Mouse (Mus musculus) midbrain, embryonic 15.5 days (tissue): ENCODE measurements around the gene Sc5d. TPM values are rescaled to one million over a fixed set of nuclear protein-coding genes. Genes with fewer than 3 reads are reported as not detected.

Source experiments
- ATAC-seq: fragments of 200-750 bp; cut with Nextera tagmentation; replicated peaks from 2 replicates; pipeline ENCODE4 v1.8.0; 2017; ENCODE audit warnings: moderate TSS enrichment
- H3K27ac ChIP-seq: fragments of 300-500 bp; sonication (generic); 2 replicates; pipeline ENCODE4 v1.5.1; 2015; ENCODE audit warnings: mild to moderate bottlenecking, inconsistent platforms
- H3K27me3 ChIP-seq: fragments of 300-500 bp; sonication (generic); replicated peaks from 2 replicates; pipeline ENCODE4 v1.6.1; 2015; ENCODE audit warnings: inconsistent platforms
- H3K36me3 ChIP-seq: fragments of 300-500 bp; sonication (generic); replicated peaks from 2 replicates; pipeline ENCODE4 v1.6.1; 2015; ENCODE audit warnings: inconsistent platforms
- H3K4me1 ChIP-seq: fragments of 300-500 bp; sonication (generic); 2 replicates; pipeline ENCODE4 v1.6.1; 2015; ENCODE audit warnings: inconsistent platforms
- H3K4me2 ChIP-seq: fragments of 300-500 bp; sonication (generic); 2 replicates; pipeline ENCODE4 v1.6.1; 2015; ENCODE audit warnings: inconsistent platforms, mild to moderate bottlenecking, moderate library complexity
- H3K4me3 ChIP-seq: fragments of 300-500 bp; sonication (generic); 2 replicates; pipeline ENCODE4 v1.5.1; 2015; ENCODE audit warnings: mild to moderate bottlenecking, inconsistent platforms
- H3K9ac ChIP-seq: fragments of 300-500 bp; sonication (generic); 2 replicates; pipeline ENCODE4 v1.6.1; 2015; ENCODE audit warnings: mild to moderate bottlenecking, inconsistent platforms
- H3K9me3 ChIP-seq: fragments of 300-500 bp; sonication (generic); 2 replicates; pipeline ENCODE4 v1.6.1; 2016; ENCODE audit warnings: inconsistent platforms
- WGBS: fragments of 180-500 bp; shearing (Covaris S2); methylation state at CpG from one replicate; pipeline ENCODE4 v1.1.7; 2015; ENCODE audit warnings: mixed read lengths; 5-methylcytosine and 5-hydroxymethylcytosine counted together
- polyA plus RNA-seq: library from polyadenylated mRNA; unstranded; fragments of >200 nt; fragmentation: Nextera tagmentation; extraction: Ambion mirVana; gene quantifications from 2 replicates; pipeline ENCODE4 v1.2.1, GENCODE M21; 2015

The Sc5d gene
- polyA plus RNA-seq, 1 experiment from 2014 or later: 74.4 TPM

DNA sequence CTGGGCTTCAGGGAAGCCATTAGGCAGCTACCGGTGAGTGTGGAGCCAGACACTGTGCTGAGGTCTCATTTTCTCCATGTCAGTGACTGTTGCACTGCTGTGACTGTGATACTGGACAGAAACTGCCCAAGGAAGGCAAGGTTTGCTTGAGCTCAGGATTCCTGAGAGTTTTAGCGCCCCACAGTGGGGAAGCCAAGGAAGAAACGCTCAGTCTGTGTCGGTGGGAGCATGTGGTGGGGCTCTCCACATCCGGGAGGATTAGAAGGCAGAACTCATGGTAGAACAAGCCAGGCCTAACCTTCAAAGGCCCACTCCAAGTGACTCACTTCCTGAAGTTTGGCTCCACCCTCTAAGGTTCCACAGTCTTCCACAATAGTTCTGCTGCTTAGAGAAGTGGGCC lies 55.6 kb downstream of the Sc5d start:
- H3K9me3 ChIP-seq: no peaks in the 10 kb centered on the region
- no peaks in the 10 kb centered on the region for H3K36me3 ChIP-seq
- no peak overlapping the region for H3K4me2 ChIP-seq
- no peaks in the 10 kb centered on the region for H3K4me1 ChIP-seq
- no peaks in the 10 kb centered on the region for H3K27me3 ChIP-seq
- ATAC-seq: no peak
- no peak overlapping the region for H3K9ac ChIP-seq
- 20% methylated on average over 5 of the region's 5 CpGs for WGBS
- no peak overlapping the region for H3K4me3 ChIP-seq
- H3K27ac ChIP-seq: no peak overlapping the region

DNA sequence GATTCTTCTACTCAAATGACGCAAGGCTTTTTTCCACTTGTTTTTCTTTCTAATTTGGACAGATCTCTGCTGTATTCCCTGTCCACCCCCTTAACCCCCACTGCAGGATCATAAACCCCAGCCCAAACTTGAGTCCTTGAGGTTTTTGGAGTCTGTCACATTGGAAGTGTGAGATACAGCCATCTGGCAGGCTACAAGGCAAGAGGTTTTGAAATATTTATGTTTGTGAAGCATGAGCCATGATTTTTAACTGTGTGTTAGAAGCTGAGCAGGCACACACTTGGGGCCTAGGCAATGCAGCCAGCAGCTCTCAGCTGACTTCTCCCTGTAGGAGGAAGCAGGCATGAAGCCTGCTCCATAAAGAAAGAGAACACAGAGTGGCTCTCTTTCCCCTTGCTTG lies 57.3 kb downstream of the Sc5d start:
- 87% methylated on average over 1 of the region's 1 CpGs for WGBS
- ATAC-seq: no peak
- Histone ChIP-seq H3K27ac (peak overlapping the region; percentile 2), H3K9me3 (no peaks in the 10 kb centered on the region), H3K9ac (no peak overlapping the region), H3K4me1 (no peaks in the 10 kb centered on the region), H3K27me3 (no peaks in the 10 kb centered on the region), H3K36me3 (no peaks in the 10 kb centered on the region), H3K4me2 (no peak overlapping the region), H3K4me3 (no peak overlapping the region)

DNA sequence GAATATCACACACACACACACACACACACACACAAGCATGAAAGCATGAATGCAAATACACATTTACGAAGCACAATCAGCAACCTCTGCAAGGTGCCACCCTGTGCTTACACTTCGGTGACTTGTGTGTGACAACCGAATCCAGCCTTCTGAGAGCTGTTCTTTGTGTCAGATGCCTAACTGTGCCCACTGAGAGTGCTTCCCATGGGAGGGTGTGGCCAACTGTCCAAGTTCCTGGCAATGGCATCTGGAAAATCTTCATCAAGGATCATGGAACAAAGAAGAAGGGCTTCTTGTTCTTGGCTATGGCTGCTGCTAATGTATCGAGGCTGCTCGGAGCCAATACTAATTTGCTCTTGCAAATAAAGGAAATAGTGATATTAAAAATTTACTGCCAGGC lies 61.8 kb downstream of the Sc5d start:
- no peak for ATAC-seq
- Histone ChIP-seq H3K4me1 (no peaks in the 10 kb centered on the region), H3K9me3 (no peaks in the 10 kb centered on the region), H3K27ac (no peak overlapping the region), H3K36me3 (no peaks in the 10 kb centered on the region), H3K9ac (no peak overlapping the region), H3K4me3 (no peak overlapping the region), H3K4me2 (no peak overlapping the region), H3K27me3 (no peaks in the 10 kb centered on the region)
- WGBS: 91% methylated on average over 5 of the region's 5 CpGs

Other genes with a start within 250 kb of the Sc5d start
- 8.1 and 10.1 TPM in 2 replicates for gene Sorl1, start 140.0 kb downstream of the Sc5d start, polyA plus RNA-seq
- 0.41 and 0.60 TPM in 2 replicates for gene Tecta, start 135.7 kb upstream of the Sc5d start, polyA plus RNA-seq
- 3.6 and 4.4 TPM in 2 replicates for gene Tbcel, start 243.6 kb upstream of the Sc5d start, polyA plus RNA-seq